ENCODE assay signal across 8 mouse cellular contexts in the genomic region with DNA sequence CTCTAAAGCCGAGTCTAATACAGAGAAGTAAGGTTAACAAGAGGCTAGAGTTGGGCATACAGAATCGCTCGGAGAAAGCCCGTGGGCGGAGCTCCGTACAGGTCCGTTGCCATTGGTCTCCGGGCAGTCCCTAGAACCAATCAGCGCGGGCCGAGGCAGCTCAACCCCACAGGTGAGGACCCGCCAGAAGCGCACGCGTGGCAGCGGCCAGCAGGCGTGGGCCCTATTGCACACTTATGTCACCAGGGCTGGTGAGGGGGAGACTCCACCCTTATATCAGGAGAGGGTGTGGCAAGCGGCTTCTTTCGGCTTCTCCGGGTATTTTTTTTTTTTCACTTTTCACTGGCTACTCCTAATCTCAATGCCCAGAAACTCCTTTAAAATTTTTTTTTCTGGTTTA. TPM values are rescaled to one million over a fixed set of nuclear protein-coding genes. Genes with fewer than 3 reads are reported as not detected.
A peak's percentile ranks its signal among the peaks of the same experiment; 100 is the strongest.
DNase-seq lines count a peak whose midpoint lies in the region; ATAC-seq and TF ChIP-seq lines count a peak whose summit lies in the region.

No protein-coding gene starts in this region.

- peak overlapping the region; percentile 56; the same call in 1 of the 2 replicates for H3K4me2 ChIP-seq in CH12.LX (ENCODE audit: insufficient read depth, low read depth, poor library complexity, severe bottlenecking)
- peak overlapping the region; percentile 60 for H3K4me2 ChIP-seq in forebrain, embryonic 14.5 days (ENCODE audit: low read length)
- H3K4me2 ChIP-seq in heart, postnatal 0 days (ENCODE audit: low read depth, low read length): peak overlapping the region; percentile 72
- H3K4me2 ChIP-seq in lung, embryonic 14.5 days: peak overlapping the region; percentile 68
- peak overlapping the region; percentile 82 for H3K4me2 ChIP-seq in neural tube, embryonic 14.5 days (ENCODE audit: low read depth, low read length)

- dilution Hi-C loops in CH12.LX (cut with MboI; ENCODE audit: extremely low pct_ligation_motif_present, extremely low pct_unique_long_range_greater_than_20kb, low sequenced_read_pairs): no loop called here

- no peak for TF ChIP-seq RAD21 in CH12.LX (IDR thresholded peaks at IDR 0.05; ENCODE audit: low read depth, low read length)

- no peak overlapping the region for H3K9ac ChIP-seq in CH12.LX (ENCODE audit: insufficient read depth, low read depth)
- H3K9ac ChIP-seq in forebrain, embryonic 14.5 days (ENCODE audit: low read length): peak overlapping the region; percentile 29; the same call in 1 of the 2 replicates
- no peak overlapping the region for H3K9ac ChIP-seq in heart, postnatal 0 days (replicated peaks; ENCODE audit: low read depth, low read length)
- H3K9ac ChIP-seq in lung, embryonic 14.5 days: no peak overlapping the region
- H3K9ac ChIP-seq in neural tube, embryonic 14.5 days (replicated peaks; ENCODE audit: low read depth, low read length): peak overlapping the region; percentile 5; the same call in 1 of the 2 replicates

- peak; percentile 80 for ATAC-seq in cerebellum, adult (ENCODE audit: insufficient number of reproducible peaks, low FRiP score, low TSS enrichment)
- ATAC-seq in forebrain, embryonic 14.5 days: peak; percentile 93
- peak; percentile 86 for ATAC-seq in heart, postnatal 0 days (ENCODE audit: insufficient read depth, low read depth)
- peak; percentile 90 for ATAC-seq in lung, embryonic 14.5 days (ENCODE audit: insufficient read depth)
- peak; percentile 94 for ATAC-seq in neural tube, embryonic 14.5 days (ENCODE audit: low read depth)

- in situ Hi-C loops in CH12.LX (cut with MboI; ENCODE audit: low pct_ligation_motif_present, low pct_unique_long_range_greater_than_20kb, low sequenced_read_pairs): no loop called here

- H3K79me2 ChIP-seq in CH12.LX (replicated peaks; ENCODE audit: control insufficient read depth, extremely low read depth, insufficient read depth, poor library complexity, severe bottlenecking): no peaks in the 10 kb centered on the region

- TF ChIP-seq EP300 in CH12.LX (IDR thresholded peaks at IDR 0.05; ENCODE audit: low read length): no peak
- no peak for TF ChIP-seq EP300 in heart, postnatal 0 days (IDR thresholded peaks at IDR 0.05; ENCODE audit: low read depth)

- DNase-seq in CH12.LX (ENCODE audit: extremely low read depth): no peak
- DNase-seq in forebrain, embryonic 14.5 days (ENCODE audit: low spot score): peak; percentile 79
- peak; percentile 57 for DNase-seq in heart, postnatal 0 days (ENCODE audit: low spot score)
- DNase-seq in kidney, postnatal 14 days: peak; percentile 92
- peak; percentile 81 for DNase-seq in lung, embryonic 14.5 days
- DNase-seq in thymus, postnatal 0 days (ENCODE audit: low spot score): peak; percentile 64

- no peak for TF ChIP-seq CTCF in CH12.LX (conservative IDR thresholded peaks at IDR 0.05 in 1 of 2, IDR thresholded peaks at IDR 0.05 in 1 of 2; ENCODE audit: low read depth in 2 of 2, low read length in 2 of 2)
- TF ChIP-seq CTCF in heart, postnatal 0 days (IDR thresholded peaks at IDR 0.05; ENCODE audit: low read depth): no peak
- no peak for TF ChIP-seq CTCF in lung, embryonic 14.5 days (IDR thresholded peaks at IDR 0.05; ENCODE audit: low read depth)

- no peak overlapping the region for H3K27ac ChIP-seq in CH12.LX (ENCODE audit: insufficient read depth, low read depth)
- no peak overlapping the region for H3K27ac ChIP-seq in forebrain, embryonic 14.5 days (ENCODE audit: low read depth, low read length)
- no peak overlapping the region for H3K27ac ChIP-seq in heart, postnatal 0 days (ENCODE audit: low read depth)
- no peak overlapping the region for H3K27ac ChIP-seq in lung, embryonic 14.5 days (ENCODE audit: low read depth)
- no peak overlapping the region for H3K27ac ChIP-seq in neural tube, embryonic 14.5 days (ENCODE audit: low read depth, low read length)

- no peaks in the 10 kb centered on the region for H3K36me3 ChIP-seq in CH12.LX (replicated peaks in 1 of 2; ENCODE audit: control insufficient read depth in 1 of 2, insufficient read depth in 1 of 2, low read length in 1 of 2)
- H3K36me3 ChIP-seq in forebrain, embryonic 14.5 days (ENCODE audit: control insufficient read depth, insufficient read depth, low read length): no peaks in the 10 kb centered on the region
- H3K36me3 ChIP-seq in heart, postnatal 0 days (replicated peaks; ENCODE audit: control insufficient read depth, insufficient read depth, low read length): no peaks in the 10 kb centered on the region
- H3K36me3 ChIP-seq in lung, embryonic 14.5 days (ENCODE audit: insufficient read depth): no peaks in the 10 kb centered on the region
- no peaks in the 10 kb centered on the region for H3K36me3 ChIP-seq in neural tube, embryonic 14.5 days (ENCODE audit: control insufficient read depth, insufficient read depth, low read length)

- no peaks in the 10 kb centered on the region for H3K27me3 ChIP-seq in CH12.LX (replicated peaks)
- H3K27me3 ChIP-seq in forebrain, embryonic 14.5 days (replicated peaks; ENCODE audit: control insufficient read depth, insufficient read depth, low read length): peaks cover 51% of the 10 kb centered on the region
- peaks cover 20% of the 10 kb centered on the region for H3K27me3 ChIP-seq in heart, postnatal 0 days (ENCODE audit: control insufficient read depth, insufficient read depth, low read length)
- peaks cover 43% of the 10 kb centered on the region for H3K27me3 ChIP-seq in lung, embryonic 14.5 days (ENCODE audit: insufficient read depth, low read length)
- no peaks in the 10 kb centered on the region; the same call in 1 of the 2 replicates for H3K27me3 ChIP-seq in neural tube, embryonic 14.5 days (ENCODE audit: control insufficient read depth, insufficient read depth, low read length)

- 2% methylated on average over 20 of the region's 20 CpGs for WGBS in forebrain, embryonic 14.5 days
- 6% methylated on average over 20 of the region's 20 CpGs for whole genome bisulfite sequencing in heart, postnatal 0 days
- WGBS in lung, embryonic 14.5 days: 5% methylated on average over 20 of the region's 20 CpGs
- 2% methylated on average over 20 of the region's 20 CpGs for WGBS in neural tube, embryonic 14.5 days

- H3K9me3 ChIP-seq in CH12.LX (replicated peaks; ENCODE audit: low read length): no peaks in the 10 kb centered on the region
- no peaks in the 10 kb centered on the region for H3K9me3 ChIP-seq in forebrain, embryonic 14.5 days (replicated peaks; ENCODE audit: control insufficient read depth, low read length)
- no peaks in the 10 kb centered on the region for H3K9me3 ChIP-seq in heart, postnatal 0 days (replicated peaks; ENCODE audit: control insufficient read depth, low read length)
- H3K9me3 ChIP-seq in lung, embryonic 14.5 days (ENCODE audit: low read depth, low read length): no peaks in the 10 kb centered on the region
- H3K9me3 ChIP-seq in neural tube, embryonic 14.5 days (ENCODE audit: control insufficient read depth, low read length): no peaks in the 10 kb centered on the region

- H3K4me1 ChIP-seq in CH12.LX (ENCODE audit: control insufficient read depth in 1 of 2, insufficient read depth in 2 of 2): peaks cover 0 to 25% of the 10 kb centered on the region in 2 experiments; a peak in 2 of 4 replicates
- H3K4me1 ChIP-seq in forebrain, embryonic 14.5 days (ENCODE audit: control insufficient read depth, insufficient read depth, low read length): peaks cover 3% of the 10 kb centered on the region; the same call in 1 of the 2 replicates
- H3K4me1 ChIP-seq in heart, postnatal 0 days (ENCODE audit: control insufficient read depth, insufficient read depth): 0 out of 2 replicates have a peak, but pooled peaks cover 25% of the 10 kb centered on the region
- peaks cover 5% of the 10 kb centered on the region; the same call in 1 of the 2 replicates for H3K4me1 ChIP-seq in lung, embryonic 14.5 days (ENCODE audit: insufficient read depth)
- H3K4me1 ChIP-seq in neural tube, embryonic 14.5 days (ENCODE audit: control insufficient read depth, insufficient read depth, low read length): peaks cover 7% of the 10 kb centered on the region; the same call in 1 of the 2 replicates

- peak; percentile 31; the same call in 1 of the 2 replicates for TF ChIP-seq POLR2A in CH12.LX (IDR thresholded peaks at IDR 0.05; ENCODE audit: low read depth, low read length)

- H3K4me3 ChIP-seq in CH12.LX (replicated peaks in 1 of 3; ENCODE audit: low read depth in 2 of 3, low read length in 2 of 3, poor library complexity in 1 of 3): no peak overlapping the region
- H3K4me3 ChIP-seq in forebrain, embryonic 14.5 days (ENCODE audit: low read depth, low read length): peak overlapping the region; percentile 26
- H3K4me3 ChIP-seq in heart, postnatal 0 days (ENCODE audit: low read depth, low read length): peak overlapping the region; percentile 40
- peak overlapping the region; percentile 27 for H3K4me3 ChIP-seq in lung, embryonic 14.5 days (ENCODE audit: low read depth, low read length)
- H3K4me3 ChIP-seq in neural tube, embryonic 14.5 days (ENCODE audit: low read depth, low read length): peak overlapping the region; percentile 37

TF ChIP-seq in CH12.LX, 34 proteins besides CTCF, POLR2A, EP300 and RAD21 (continues in another document):
- peak; percentile 62 for TF ChIP-seq MXI1 (IDR thresholded peaks at IDR 0.05; ENCODE audit: low read depth, low read length)
- TF ChIP-seq HCFC1 (IDR thresholded peaks at IDR 0.05; ENCODE audit: low read depth, low read length): no peak
- no peak for TF ChIP-seq NELFE (IDR thresholded peaks at IDR 0.05; ENCODE audit: low read depth, low read length)
- TF ChIP-seq ELF1 (IDR thresholded peaks at IDR 0.05; ENCODE audit: low read depth, low read length): no peak
- no peak for TF ChIP-seq MAFK (IDR thresholded peaks at IDR 0.05; ENCODE audit: insufficient replicate concordance, low read length)
- no peak for TF ChIP-seq KAT2A (IDR thresholded peaks at IDR 0.05; ENCODE audit: insufficient replicate concordance, low read length)
- TF ChIP-seq UBTF (IDR thresholded peaks at IDR 0.05; ENCODE audit: low read depth, low read length): no peak
- TF ChIP-seq NRF1 (IDR thresholded peaks at IDR 0.05; ENCODE audit: low read depth, low read length): peak; percentile 77
- no peak for TF ChIP-seq ZC3H11A (IDR thresholded peaks at IDR 0.05; ENCODE audit: low read depth, low read length)
- TF ChIP-seq MAZ (IDR thresholded peaks at IDR 0.05; ENCODE audit: low read depth, low read length): no peak
- no peak for TF ChIP-seq TCF12 (IDR thresholded peaks at IDR 0.05; ENCODE audit: low read depth, low read length)

RNA-seq across cellular contexts. Expression of gene Hs3st3b1, which starts 7.7 kb away (rescaled TPM):
- total RNA-seq in CH12.LX (2012; rRNA removed) (2.0 TPM in 2 replicates), CH12.LX (2014; rRNA removed) (1.9 and 2.0 TPM in 2 replicates)
- polyA plus RNA-seq in CH12.LX (2012; ENCODE audit: insufficient read length, low read depth): 0.61 and 1.1 TPM in 2 replicates
- 3.3 and 3.9 TPM in 2 replicates for polyA plus RNA-seq in forebrain, embryonic 14.5 days (2014; fragmentation: Nextera tagmentation; extraction: Ambion mirVana)
- total RNA-seq in heart, postnatal 0 days (2014; rRNA removed; ENCODE audit: low replicate concordance): 2.7 and 2.9 TPM in 2 replicates
- 0.86 and 1.3 TPM in 2 replicates for polyA plus RNA-seq in heart, postnatal 0 days (2015; fragmentation: Nextera tagmentation; extraction: Ambion mirVana)
- 0.84 and 1.1 TPM in 2 replicates for polyA plus RNA-seq in lung, embryonic 14.5 days (2014; fragmentation: Nextera tagmentation; extraction: Ambion mirVana)
- 9.1 and 9.4 TPM in 2 replicates for polyA plus RNA-seq in neural tube, embryonic 14.5 days (2014; fragmentation: Nextera tagmentation; extraction: Ambion mirVana)
- 2.0 and 2.2 TPM in 2 replicates for polyA plus RNA-seq in thymus, postnatal 0 days (2015; fragmentation: Nextera tagmentation; extraction: Ambion mirVana)

Comparison
In these comparisons a context has a peak if more than half of its experiments do, and no peak if none do; other contexts are left out.
1. H3K4me3 ChIP-seq: peak in forebrain, embryonic 14.5 days (single experiment), heart, postnatal 0 days (single experiment), lung, embryonic 14.5 days (single experiment) and neural tube, embryonic 14.5 days (single experiment); none in CH12.LX (0 of 3).
2. H3K9ac ChIP-seq: peak in forebrain, embryonic 14.5 days (single experiment) and neural tube, embryonic 14.5 days (single experiment); none in CH12.LX (single experiment), heart, postnatal 0 days (single experiment) and lung, embryonic 14.5 days (single experiment).
3. Peak in every context shown above with its lines, with median percentiles within 50 percentile points of each other: H3K4me2 ChIP-seq and ATAC-seq.